Mouse (Mus musculus) olfactory bulb, adult 2 months (tissue): Measurements from ENCODE around the gene Cntnap5c.

Experiments
- CTCF ChIP-seq: fragments of 200-500 bp; IDR thresholded peaks from 2 replicates; pipeline ENCODE4 v1.5.1; 2012; ENCODE audit warnings: low read depth, mild to moderate bottlenecking, low read length, moderate library complexity; ENCODE audit not compliant: insufficient read depth
- POLR2A ChIP-seq: fragments of 200-500 bp; IDR thresholded peaks from 2 replicates; pipeline ENCODE4 v1.6.1; 2012; ENCODE audit warnings: mild to moderate bottlenecking, low read depth, low read length, moderate library complexity; ENCODE audit not compliant: insufficient read depth

GRCm38 (mm10) chr17:58003322-58003721, 234.0 kb downstream of the Cntnap5c start:
- no peak for TF ChIP-seq CTCF
- no peak for TF ChIP-seq POLR2A
